Mouse (Mus musculus) heart, adult 2 months (tissue): ENCODE data around the gene Ttc30a1. TPM values are rescaled to one million over a fixed set of nuclear protein-coding genes. Genes with fewer than 3 reads are reported as not detected.
"Not testable (repeated sequence)": the region's sequence is repeated elsewhere in the genome, so short reads cannot be mapped to it uniquely, and the experiment has no call there.

Experiments
- DNase-seq, 2 experiments: peaks; one replicate each; pipeline ENCODE4 v3.0.0; 2021
- H3K27ac ChIP-seq: fragments of 200-600 bp; 2 replicates; pipeline ENCODE4 v1.8.1; 2022
- H3K27me3 ChIP-seq: fragments of 200-500 bp; 2 replicates; pipeline ENCODE4 v1.6.1; 2012; ENCODE audit warnings: mild to moderate bottlenecking, low read length, inconsistent platforms, mixed read lengths; ENCODE audit not compliant: control insufficient read depth, insufficient read depth
- H3K36me3 ChIP-seq: fragments of 200-500 bp; 2 replicates; pipeline ENCODE4 v1.6.1; 2012; ENCODE audit warnings: low read length, inconsistent platforms; ENCODE audit not compliant: control insufficient read depth, insufficient read depth
- H3K4me1 ChIP-seq: fragments of 200-500 bp; 2 replicates; pipeline ENCODE4 v1.6.1; 2011; ENCODE audit warnings: low read length; ENCODE audit not compliant: control insufficient read depth, insufficient read depth
- H3K4me3 ChIP-seq: fragments of 200-600 bp; 2 replicates; pipeline ENCODE4 v1.8.1; 2022
- H3K79me2 ChIP-seq: fragments of 200-500 bp; replicated peaks from 2 replicates; pipeline ENCODE4 v1.6.1; 2012; ENCODE audit warnings: mild to moderate bottlenecking, inconsistent platforms, low read length, moderate library complexity, mixed read lengths; ENCODE audit not compliant: control insufficient read depth, insufficient read depth
- H3K9ac ChIP-seq: fragments of 200-500 bp; 2 replicates; pipeline ENCODE4 v1.6.1; 2012; ENCODE audit warnings: low read depth, mild to moderate bottlenecking, control low read depth, inconsistent platforms, low read length, mixed read lengths
- CTCF ChIP-seq: fragments of 200-600 bp; IDR thresholded peaks from 2 replicates; pipeline ENCODE4 v1.8.1; 2022; ENCODE audit warnings: antibody characterized with exemption, mild to moderate bottlenecking, moderate library complexity
- EP300 ChIP-seq: fragments of 200-500 bp; IDR thresholded peaks from 2 replicates; pipeline ENCODE4 v1.6.1; 2011; ENCODE audit warnings: low read depth, low read length, control low read depth; ENCODE audit not compliant: insufficient read depth
- POLR2A ChIP-seq: fragments of 200-500 bp; IDR thresholded peaks from 2 replicates; pipeline ENCODE4 v1.6.1; 2011; ENCODE audit warnings: mild to moderate bottlenecking, low read depth, low read length, control low read depth; ENCODE audit not compliant: insufficient read depth
- WGBS: fragments of 180-500 bp; shearing (Covaris S2); methylation state at CpG from one replicate; pipeline ENCODE4 v1.1.7; 2018; 5-methylcytosine and 5-hydroxymethylcytosine counted together
- intact Hi-C: fragments of 180-260 bp; cut with DNase I; formaldehyde crosslinking; loops from one replicate; pipeline ENCODE4 v1.15.1; 2025
- polyA plus RNA-seq: library from polyadenylated mRNA; depleted of rRNA; stranded (reverse); fragments of >200 nt; gene quantifications from 2 replicates; pipeline ENCODE4 v1.2.3, GENCODE M21; 2012
- total RNA-seq, 2 experiments: library from RNA; stranded (reverse); gene quantifications; 2 replicates each; pipeline ENCODE4 v1.2.3; 2021

Ttc30a1 gene
- total and polyA plus RNA-seq, 3 experiments = 2.4 to 4.0 (median 3.1) TPM

- 72% methylated on average over 4 of the region's 4 CpGs for WGBS
- Histone ChIP-seq H3K27me3 (no peaks in the 10 kb centered on the region), H3K4me1 (no peaks in the 10 kb centered on the region), H3K79me2 (no peaks in the 10 kb centered on the region), H3K4me3 (no peak overlapping the region), H3K27ac (no peak overlapping the region), H3K36me3 (no peaks in the 10 kb centered on the region), H3K9ac (no peak overlapping the region)
- no peak for DNase-seq
- intact Hi-C loops = no loop called here
- TF ChIP-seq POLR2A (no peak), CTCF (no peak), EP300 (no peak)
Measured at GRCm38 (mm10) chr2:75988378-75988777, 6.6 kb upstream of the Ttc30a1 start.

GRCm38 (mm10) chr2:75987739-75988138, 6.0 kb upstream of the Ttc30a1 start:
- Histone ChIP-seq H3K36me3 (no peaks in the 10 kb centered on the region), H3K9ac (no peak overlapping the region), H3K79me2 (no peaks in the 10 kb centered on the region), H3K4me3 (no peak overlapping the region), H3K4me1 (no peaks in the 10 kb centered on the region), H3K27ac (no peak overlapping the region), H3K27me3 (no peaks in the 10 kb centered on the region)
- 55% methylated on average over 9 of the region's 9 CpGs for WGBS
- no peak for DNase-seq
- TF ChIP-seq POLR2A (no peak), EP300 (no peak), CTCF (no peak)
- intact Hi-C loops = no loop called here

DNA sequence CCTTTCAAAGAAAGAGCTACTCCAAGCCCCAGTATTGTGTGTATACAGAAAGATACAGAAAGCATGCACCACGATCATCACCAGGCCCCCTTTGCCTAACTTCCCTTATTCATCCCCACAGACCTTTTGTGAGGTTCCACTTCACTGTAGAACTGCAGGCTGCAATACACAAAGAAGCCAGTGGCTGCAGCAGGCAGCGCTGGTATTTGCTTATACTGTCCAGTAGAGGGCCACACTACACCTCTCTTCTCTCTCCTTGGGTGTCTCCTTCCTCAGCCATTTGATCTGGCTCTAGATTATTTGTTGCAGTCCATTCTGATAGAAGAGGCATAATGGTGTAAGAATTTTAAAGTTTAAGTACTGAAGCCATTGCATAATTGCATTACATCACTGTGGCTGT, 3.4 kb upstream of the Ttc30a1 start:
- peak; percentile 28 to 32 for DNase-seq
- Histone ChIP-seq H3K4me3 (no peak overlapping the region), H3K36me3 (no peaks in the 10 kb centered on the region), H3K79me2 (no peaks in the 10 kb centered on the region), H3K4me1 (no peaks in the 10 kb centered on the region; the same call in 1 of the 2 replicates), H3K27me3 (no peaks in the 10 kb centered on the region), H3K9ac (no peak overlapping the region), H3K27ac (no peak overlapping the region)
- TF ChIP-seq EP300 = 0 out of 2 replicates have a peak, but pooled peaks have one; percentile 31
- TF ChIP-seq POLR2A = no peak
- peak; percentile 98 for TF ChIP-seq CTCF
- intact Hi-C loops = loop anchor here (2.0 kb wide), 1 partner anchor 86 kb away; no protein-coding TSS in a partner anchor
- 0% methylated on average over 2 of the region's 2 CpGs for WGBS

DNA sequence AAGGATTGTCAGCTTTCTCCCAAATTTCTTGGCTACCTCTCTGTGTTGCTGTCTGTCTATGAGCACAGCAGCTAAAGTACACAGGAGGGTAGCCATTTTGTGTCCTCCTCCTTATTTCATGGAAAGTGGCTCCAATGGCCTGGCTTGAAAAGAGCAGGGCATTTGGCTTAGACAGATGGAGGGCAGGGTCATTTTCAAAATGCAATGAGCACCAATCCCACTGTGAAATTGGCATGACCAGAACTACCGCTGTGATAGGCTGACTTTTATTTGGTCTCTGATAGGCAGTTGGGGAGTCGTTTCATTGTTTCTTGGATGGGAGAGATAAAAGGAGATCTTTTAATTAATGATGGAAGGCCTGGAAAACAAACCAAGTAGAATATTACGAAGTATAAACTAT, 2.1 kb upstream of the Ttc30a1 start:
- 77% methylated on average over 3 of the region's 3 CpGs for WGBS
- TF ChIP-seq POLR2A (no peak), CTCF (no peak), EP300 (no peak)

GRCm38 (mm10) chr2:75983091-75983490, 1.3 kb upstream of the Ttc30a1 start:
- H3K27me3 ChIP-seq = no peaks in the 10 kb centered on the region
- TF ChIP-seq POLR2A = no peak
- no peak for TF ChIP-seq EP300
- no peak for TF ChIP-seq CTCF
- 96% methylated on average over 3 of the region's 3 CpGs for WGBS
- no peak overlapping the region for H3K4me3 ChIP-seq
- no peak for DNase-seq
- H3K4me1 ChIP-seq = no peaks in the 10 kb centered on the region; the same call in 1 of the 2 replicates
- H3K9ac ChIP-seq = no peak overlapping the region
- H3K79me2 ChIP-seq = no peaks in the 10 kb centered on the region
- H3K36me3 ChIP-seq = peaks cover 2% of the 10 kb centered on the region; the same call in 1 of the 2 replicates
- H3K27ac ChIP-seq = no peak overlapping the region
- intact Hi-C loops = no loop called here

More for the DNA sequence above, 2.1 kb upstream of the Ttc30a1 start:
- intact Hi-C loops = loop anchor here (2.0 kb wide), 1 partner anchor 87 kb away; no protein-coding TSS in a partner anchor
- no peak overlapping the region for H3K27ac ChIP-seq
- H3K4me3 ChIP-seq = no peak overlapping the region
- no peak overlapping the region for H3K9ac ChIP-seq
- H3K36me3 ChIP-seq = no peaks in the 10 kb centered on the region
- H3K27me3 ChIP-seq = no peaks in the 10 kb centered on the region
- no peak for DNase-seq
- H3K4me1 ChIP-seq = no peaks in the 10 kb centered on the region; the same call in 1 of the 2 replicates
- no peaks in the 10 kb centered on the region for H3K79me2 ChIP-seq

- intact Hi-C loops = loop anchor here (1.0 kb wide), 1 partner anchor 44 kb away; the partner anchor contains the start of gene Ttc30b
- WGBS = 94% methylated on average over 4 of the region's 4 CpGs
- no peak for DNase-seq
- Histone ChIP-seq H3K4me1 (no peaks in the 10 kb centered on the region; the same call in 1 of the 2 replicates), H3K36me3 (peaks cover 2% of the 10 kb centered on the region; the same call in 1 of the 2 replicates), H3K27me3 (no peaks in the 10 kb centered on the region), H3K9ac (no peak overlapping the region), H3K4me3 (no peak overlapping the region), H3K27ac (no peak overlapping the region), H3K79me2 (no peaks in the 10 kb centered on the region)
- TF ChIP-seq EP300 (no peak), CTCF (0 out of 2 replicates have a peak, but pooled peaks have one; percentile 4)
Measured at GRCm38 (mm10) chr2:75982626-75983025, 859 bp upstream of the Ttc30a1 start.

DNA sequence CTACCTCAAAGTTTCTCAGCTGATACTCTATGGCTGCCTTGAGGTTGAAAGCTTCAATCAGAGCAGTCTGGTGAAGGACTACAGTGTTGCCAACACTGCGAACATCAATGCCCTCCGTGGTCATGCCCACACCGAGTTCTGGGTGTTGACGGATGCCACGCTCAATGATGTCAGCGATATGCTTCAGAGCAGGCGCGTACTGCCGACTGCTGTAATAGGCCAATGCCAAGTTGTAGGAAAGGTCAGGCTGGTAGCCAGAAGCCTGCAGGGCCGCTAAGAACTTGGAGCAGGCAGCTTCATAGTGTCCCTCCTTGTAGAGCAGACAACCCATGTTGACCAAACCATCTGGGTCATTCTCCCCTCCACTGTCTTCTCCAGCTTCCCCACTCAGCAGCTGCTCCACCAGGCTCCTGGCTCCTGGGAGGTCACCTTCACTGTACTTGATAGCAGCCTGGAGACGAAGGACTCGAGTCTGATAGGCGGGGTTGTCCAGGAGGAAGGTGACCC, 781 bp downstream of the Ttc30a1 start:
- DNase-seq = peak in 1 of 2 experiments; percentile 18
- H3K4me3 ChIP-seq = peak overlapping the region; percentile 59; the same call in 1 of the 2 replicates

GRCm38 (mm10) chr2:75977752-75978368, 3.9 kb downstream of the Ttc30a1 start, which contains the start of gene Ttc30a2:
TSS of gene Ttc30a2 (minus strand) at chr2:75978170.
- intact Hi-C loops, H3K4me3 ChIP-seq, H3K27me3 ChIP-seq, H3K36me3 ChIP-seq, H3K4me1 ChIP-seq, H3K27ac ChIP-seq, H3K9ac ChIP-seq, H3K79me2 ChIP-seq: not testable (repeated sequence)
- peak; percentile 37 to 45 for DNase-seq
- 19% methylated on average over 21 of the region's 24 CpGs for WGBS

More for the DNA sequence above, 781 bp downstream of the Ttc30a1 start:
- WGBS = 83% methylated on average over 13 of the region's 13 CpGs
- H3K79me2 ChIP-seq, H3K27ac ChIP-seq, H3K36me3 ChIP-seq, intact Hi-C loops, H3K27me3 ChIP-seq, H3K4me1 ChIP-seq: not testable (repeated sequence)
- peak overlapping the region; percentile 75 for H3K9ac ChIP-seq

- intact Hi-C loops, H3K4me3 ChIP-seq, H3K79me2 ChIP-seq, DNase-seq, H3K27me3 ChIP-seq, H3K36me3 ChIP-seq, H3K27ac ChIP-seq, H3K9ac ChIP-seq, H3K4me1 ChIP-seq: not testable (repeated sequence)
- WGBS = 39% methylated on average over 2 of the region's 2 CpGs
Measured at GRCm38 (mm10) chr2:75976070-75976469, 5.7 kb downstream of the Ttc30a1 start.
